In the genomic region with DNA sequence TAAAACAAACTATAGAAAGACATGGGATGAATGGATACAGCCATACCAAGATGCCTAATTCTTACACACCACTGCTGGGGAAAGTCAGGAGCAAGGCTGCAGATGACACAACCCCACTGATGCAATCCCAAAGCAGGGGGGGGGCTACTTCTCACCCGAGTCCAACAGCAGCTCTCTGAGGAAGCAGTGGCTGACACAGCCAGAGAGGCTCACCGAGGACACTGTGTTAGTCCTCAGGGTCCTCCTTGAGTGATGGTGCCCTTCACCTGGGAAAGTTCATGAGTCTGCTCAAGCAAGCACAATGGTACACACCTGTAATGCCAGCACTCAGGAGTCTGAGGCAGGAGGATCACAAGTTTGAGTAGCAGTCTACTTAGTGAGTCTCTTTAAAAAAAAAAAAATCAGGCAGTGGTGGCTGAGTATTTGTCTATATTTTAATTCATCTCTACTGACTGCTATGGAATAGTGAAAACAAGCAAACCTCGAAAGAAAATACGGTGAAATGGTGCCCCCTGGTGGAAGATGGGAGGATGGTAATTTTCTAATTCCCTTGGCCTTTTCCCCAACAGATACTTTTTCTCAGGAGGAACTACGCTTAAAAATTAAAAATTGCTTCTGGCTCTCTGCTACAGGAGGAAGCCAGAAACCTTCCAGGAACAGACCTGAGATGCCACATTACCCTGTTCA, we compare ENCODE assay signal across 9 mouse cellular contexts. TPM values are rescaled to one million over a fixed set of nuclear protein-coding genes. Genes with fewer than 3 reads are reported as not detected.
DNase-seq lines count a peak whose midpoint lies in the region; ATAC-seq and TF ChIP-seq lines count a peak whose summit lies in the region.
"Had no signal": no experiment of that assay in that cellular context is flagged by ENCODE, and none has a peak within 500 bp of the region (broad histone marks: within the 10 kb centered on the region; RNA-seq: fewer than 3 reads in every experiment).

No protein-coding gene starts in this region.

- no peak overlapping the region for H3K4me2 ChIP-seq in intestine, embryonic 14.5 days (ENCODE audit: low read length)
- H3K4me2 ChIP-seq in intestine, embryonic 15.5 days (replicated peaks) = no peak overlapping the region

- peak; percentile 82 for TF ChIP-seq CTCF in left cerebral cortex, adult 2 months (IDR thresholded peaks at IDR 0.05)
- no peak for TF ChIP-seq CTCF in thymus, adult 2 months (IDR thresholded peaks at IDR 0.05; ENCODE audit: borderline replicate concordance, control insufficient read depth, extremely low read depth, insufficient read depth, low read length, poor library complexity)

- no peak for TF ChIP-seq POLR2A in thymus, adult 2 months (IDR thresholded peaks at IDR 0.05; ENCODE audit: control insufficient read depth, extremely low read depth, insufficient read depth, low read length, poor library complexity)

- intact Hi-C loops in left cerebral cortex, adult 2 months (cut with DNase I) = loop anchor here (1.0 to 10.0 kb wide), 4 partner anchors 80 to 385 kb away; no protein-coding TSS in a partner anchor

- no peak for ATAC-seq in intestine, embryonic 14.5 days (replicated peaks; ENCODE audit: low FRiP score, low TSS enrichment, low read depth)
- ATAC-seq in intestine, embryonic 15.5 days = no peak

- no peaks in the 10 kb centered on the region for H3K27me3 ChIP-seq in intestine, embryonic 14.5 days (replicated peaks; ENCODE audit: control insufficient read depth, insufficient read depth, low read length)
- H3K27me3 ChIP-seq in intestine, embryonic 15.5 days (replicated peaks) = no peaks in the 10 kb centered on the region
- H3K27me3 ChIP-seq in thymus, adult 2 months (ENCODE audit: control insufficient read depth, insufficient read depth, low read length) = no peaks in the 10 kb centered on the region

- H3K36me3 ChIP-seq in intestine, embryonic 14.5 days (ENCODE audit: control insufficient read depth, insufficient read depth, low read length) = peaks cover 20% of the 10 kb centered on the region
- H3K36me3 ChIP-seq in intestine, embryonic 15.5 days = no peaks in the 10 kb centered on the region
- peaks cover 1% of the 10 kb centered on the region; the same call in 1 of the 2 replicates for H3K36me3 ChIP-seq in thymus, adult 2 months (ENCODE audit: control insufficient read depth, insufficient read depth, low read length)

- no peak overlapping the region for H3K27ac ChIP-seq in intestine, embryonic 14.5 days (ENCODE audit: low read depth)
- H3K27ac ChIP-seq in intestine, embryonic 15.5 days = no peak overlapping the region
- no peak overlapping the region for H3K27ac ChIP-seq in left cerebral cortex, adult 2 months
- no peak overlapping the region for H3K27ac ChIP-seq in thymus, adult 2 months (ENCODE audit: control insufficient read depth, insufficient read depth, low read length)

- WGBS in intestine, embryonic 14.5 days = 23% methylated on average over 5 of the region's 5 CpGs
- WGBS in intestine, embryonic 15.5 days = 19% methylated on average over 5 of the region's 5 CpGs
- WGBS in thymus, adult 2 months = 41% methylated on average over 5 of the region's 5 CpGs

- H3K4me3 ChIP-seq in intestine, embryonic 14.5 days (ENCODE audit: low read depth, low read length) = no peak overlapping the region
- no peak overlapping the region for H3K4me3 ChIP-seq in intestine, embryonic 15.5 days (replicated peaks)
- H3K4me3 ChIP-seq in left cerebral cortex, adult 2 months = no peak overlapping the region
- H3K4me3 ChIP-seq in thymus, adult 2 months (ENCODE audit: control insufficient read depth, insufficient read depth, low read length) = no peak overlapping the region
- H3K4me3 ChIP-seq: erythroblast, embryonic 14.5 days had no signal

- no peak overlapping the region for H3K9ac ChIP-seq in intestine, embryonic 14.5 days (ENCODE audit: low read length)
- no peak overlapping the region for H3K9ac ChIP-seq in intestine, embryonic 15.5 days

- no peaks in the 10 kb centered on the region for H3K9me3 ChIP-seq in intestine, embryonic 14.5 days (ENCODE audit: control insufficient read depth, low read length)
- H3K9me3 ChIP-seq in intestine, embryonic 15.5 days = no peaks in the 10 kb centered on the region

- H3K4me1 ChIP-seq in intestine, embryonic 14.5 days (replicated peaks; ENCODE audit: control insufficient read depth, insufficient read depth, low read length) = no peaks in the 10 kb centered on the region
- H3K4me1 ChIP-seq in intestine, embryonic 15.5 days (replicated peaks) = peaks cover 3% of the 10 kb centered on the region; the same call in 1 of the 2 replicates
- no peaks in the 10 kb centered on the region; the same call in 1 of the 2 replicates for H3K4me1 ChIP-seq in thymus, adult 2 months (replicated peaks; ENCODE audit: control insufficient read depth, insufficient read depth, low read length)

- DNase-seq in intestine, embryonic 14.5 days (ENCODE audit: low spot score) = peak; percentile 91
- peak; percentile 54 for DNase-seq in MEL-GATA-1-ER (ENCODE audit: extremely low read depth, low read depth)
- DNase-seq in cerebellum, adult 8-10 months = peak; percentile 81
- DNase-seq in gastrocnemius, adult 8-10 months (ENCODE audit: low spot score in 2 of 2) = peak; percentile 20 to 23
- peak; percentile 71 to 72 for DNase-seq in left cerebral cortex, adult 2 months (ENCODE audit: extremely low spot score in 1 of 2, low spot score in 2 of 2)
- peak; percentile 86 for DNase-seq in naive thymus-derived CD4-positive, alpha-beta T cell, adult 2 months (ENCODE audit: low read depth)
- DNase-seq in thymus, adult 2 months = peak; percentile 69

RNA-seq across cellular contexts. Expression of gene Vps53, which starts 12.2 kb away (rescaled TPM):
- polyA plus RNA-seq in intestine, embryonic 14.5 days (2014; fragmentation: Nextera tagmentation; extraction: Ambion mirVana) = 42.5 and 45.7 TPM in 2 replicates
- polyA plus RNA-seq in intestine, embryonic 15.5 days (2015; fragmentation: Nextera tagmentation; extraction: Ambion mirVana) = 48.1 and 51.0 TPM in 2 replicates
- 10 to 100 TPM; 19.6 to 22.5 (median 21.5) TPM for total RNA-seq in gastrocnemius, adult 8-10 months (2022)
- 10 to 100 TPM; 85.1 to 85.3 TPM for total RNA-seq in left cerebral cortex, adult 2 months (2021)
- 30.6 and 33.7 TPM in 2 replicates for polyA plus RNA-seq in thymus, adult 2 months (2012; rRNA removed)

RNA-seq across cellular contexts. Expression of gene Fam57a, which starts 12.2 kb away (rescaled TPM):
- polyA plus RNA-seq in intestine, embryonic 14.5 days (2014; fragmentation: Nextera tagmentation; extraction: Ambion mirVana) = 114 and 117 TPM in 2 replicates
- 88.7 and 94.7 TPM in 2 replicates for polyA plus RNA-seq in intestine, embryonic 15.5 days (2015; fragmentation: Nextera tagmentation; extraction: Ambion mirVana)
- total RNA-seq in gastrocnemius, adult 8-10 months (2022) = 1 to 10 TPM in 2 of 4 experiments, under 1 TPM in 2; 0.88 to 2.3 (median 1.1) TPM
- 10 to 100 TPM; 15.9 to 17.3 TPM for total RNA-seq in left cerebral cortex, adult 2 months (2021)
- polyA plus RNA-seq in thymus, adult 2 months (2012; rRNA removed) = 17.4 and 19.4 TPM in 2 replicates
- polyA plus RNA-seq: erythroblast, embryonic 14.5 days had no signal

RNA-seq across cellular contexts. Expression of gene Dbil5, which starts 50.2 kb away (rescaled TPM):
- 1.2 and 2.0 TPM in 2 replicates for polyA plus RNA-seq in intestine, embryonic 14.5 days (2014; fragmentation: Nextera tagmentation; extraction: Ambion mirVana)
- 1.2 and 1.7 TPM in 2 replicates for polyA plus RNA-seq in intestine, embryonic 15.5 days (2015; fragmentation: Nextera tagmentation; extraction: Ambion mirVana)
- total RNA-seq in gastrocnemius, adult 8-10 months (2022) = not detected
- 1 to 10 TPM; 1.5 to 2.2 TPM for total RNA-seq in left cerebral cortex, adult 2 months (2021)
- polyA plus RNA-seq in thymus, adult 2 months (2012; rRNA removed) = 0.37 and 1.4 TPM in 2 replicates
- polyA plus RNA-seq: erythroblast, embryonic 14.5 days had no signal

RNA-seq across cellular contexts. Expression of gene Gemin4, which starts 50.2 kb away (rescaled TPM):
- 37.5 and 42.9 TPM in 2 replicates for polyA plus RNA-seq in intestine, embryonic 14.5 days (2014; fragmentation: Nextera tagmentation; extraction: Ambion mirVana)
- polyA plus RNA-seq in intestine, embryonic 15.5 days (2015; fragmentation: Nextera tagmentation; extraction: Ambion mirVana) = 28.8 and 32.6 TPM in 2 replicates
- total RNA-seq in gastrocnemius, adult 8-10 months (2022) = 1 to 10 TPM; 2.0 to 4.3 (median 3.6) TPM
- total RNA-seq in left cerebral cortex, adult 2 months (2021) = 1 to 10 TPM; 2.6 to 6.8 TPM
- polyA plus RNA-seq in thymus, adult 2 months (2012; rRNA removed) = 12.6 and 16.4 TPM in 2 replicates

Comparison
In these comparisons a context has a peak if more than half of its experiments do, and no peak if none do; other contexts are left out.
1. DNase-seq: peak in every context shown above with its lines; median percentile 91 in intestine, embryonic 14.5 days; 86 in naive thymus-derived CD4-positive, alpha-beta T cell, adult 2 months; 81 in cerebellum, adult 8-10 months; 72 in left cerebral cortex, adult 2 months; 69 in thymus, adult 2 months; 54 in MEL-GATA-1-ER; 22 in gastrocnemius, adult 8-10 months.